Mouse (Mus musculus) G1E (cell line): ENCODE results near the gene Itgb8.

ENCODE experiments used
- CTCF ChIP-seq: IDR thresholded peaks from 2 replicates; pipeline ENCODE4 v1.5.1; 2012; ENCODE audit warnings: low read depth, low read length, inconsistent platforms, mixed read lengths
- GATA1 ChIP-seq: IDR thresholded peaks from 2 replicates; pipeline ENCODE4 v1.6.1; 2012; ENCODE audit warnings: borderline replicate concordance, low read length, inconsistent platforms, mixed read lengths

GRCm38 (mm10) chr12:119210073-119210425 lies 28.6 kb downstream of the Itgb8 start:
- no peak for TF ChIP-seq CTCF
- TF ChIP-seq GATA1, result no peak
